Mouse (Mus musculus) adrenal gland, adult 8-10 months (tissue): ENCODE measurements around the gene Slc4a4. TPM values are rescaled to one million over a fixed set of nuclear protein-coding genes. Genes with fewer than 3 reads are reported as not detected.
A peak's percentile ranks its signal among the peaks of the same experiment; 100 is the strongest.

ENCODE experiments used
- DNase-seq: peaks from one replicate; pipeline ENCODE4 v3.0.0; 2022
- total RNA-seq, 4 experiments: library from RNA; stranded (reverse); gene quantifications; 2 replicates each; pipeline ENCODE4 v1.2.4; 2022

Slc4a4 gene
- total RNA-seq: 10 to 100 TPM in 2 of 4 experiments, 1 to 10 TPM in 2; 4.2 to 26.9 (median 17.4) TPM

GRCm38 (mm10) chr5:88886668-88887555 lies at the start of gene Slc4a4:
TSS of gene Slc4a4 (plus strand) at chr5:88886818.
- peak; percentile 9 for DNase-seq

- DNase-seq: no peak
Observed at GRCm38 (mm10) chr5:88840080-88840798, 46.4 kb upstream of the Slc4a4 start.

GRCm38 (mm10) chr5:88857311-88857710 lies 29.3 kb upstream of the Slc4a4 start:
- DNase-seq: no peak

- no peak for DNase-seq
Observed at GRCm38 (mm10) chr5:88857801-88858200, 28.8 kb upstream of the Slc4a4 start.

GRCm38 (mm10) chr5:88858226-88858625 lies 28.4 kb upstream of the Slc4a4 start:
- no peak for DNase-seq

- DNase-seq: no peak
Observed at GRCm38 (mm10) chr5:88862163-88862562, 24.5 kb upstream of the Slc4a4 start.

GRCm38 (mm10) chr5:88862794-88863193 lies 23.8 kb upstream of the Slc4a4 start:
- DNase-seq: no peak

GRCm38 (mm10) chr5:88884101-88884500 lies 2.5 kb upstream of the Slc4a4 start:
- no peak for DNase-seq

GRCm38 (mm10) chr5:88885503-88885902 lies 1.1 kb upstream of the Slc4a4 start:
- DNase-seq: no peak

GRCm38 (mm10) chr5:88885944-88886343 lies 674 bp upstream of the Slc4a4 start:
- no peak for DNase-seq

- DNase-seq: no peak
Observed at GRCm38 (mm10) chr5:88886349-88886667, 310 bp upstream of the Slc4a4 start.

- DNase-seq: peak; percentile 7
Observed at GRCm38 (mm10) chr5:88887556-88888412, 1.2 kb downstream of the Slc4a4 start.

GRCm38 (mm10) chr5:88888413-88888700 lies 1.7 kb downstream of the Slc4a4 start:
- DNase-seq: no peak

- no peak for DNase-seq
Observed at GRCm38 (mm10) chr5:88889326-88889725, 2.7 kb downstream of the Slc4a4 start.

- no peak for DNase-seq
Observed at GRCm38 (mm10) chr5:88890146-88890545, 3.5 kb downstream of the Slc4a4 start.

- no peak for DNase-seq
Observed at GRCm38 (mm10) chr5:88896574-88896973, 10.0 kb downstream of the Slc4a4 start.

- no peak for DNase-seq
Observed at GRCm38 (mm10) chr5:88903111-88903510, 16.5 kb downstream of the Slc4a4 start.

- no peak for DNase-seq
Observed at GRCm38 (mm10) chr5:88903526-88903925, 16.9 kb downstream of the Slc4a4 start.

GRCm38 (mm10) chr5:88904841-88905240 lies 18.2 kb downstream of the Slc4a4 start:
- DNase-seq: no peak

GRCm38 (mm10) chr5:88907615-88908014 lies 21.0 kb downstream of the Slc4a4 start:
- no peak for DNase-seq

GRCm38 (mm10) chr5:88912629-88913028 lies 26.0 kb downstream of the Slc4a4 start:
- peak; percentile 82 for DNase-seq

- DNase-seq: no peak
Observed at GRCm38 (mm10) chr5:88915082-88915481, 28.5 kb downstream of the Slc4a4 start.

GRCm38 (mm10) chr5:88916501-88916971 lies 29.9 kb downstream of the Slc4a4 start:
- no peak for DNase-seq
